Mouse (Mus musculus): ENCODE data around the gene Sarm1. TPM values are rescaled to one million over a fixed set of nuclear protein-coding genes. Genes with fewer than 3 reads are reported as not detected.

Gene Sarm1
- total and polyA plus RNA-seq, 3 experiments: 0.50 to 1.1 (median 0.55) TPM

- Histone ChIP-seq H3K4me3 (replicated peaks in 1 of 3; ENCODE audit: low read depth in 2 of 3, low read length in 2 of 3, poor library complexity in 1 of 3) (no peak overlapping the region), H3K27me3 (replicated peaks) (peaks cover 30% of the 10 kb centered on the region), H3K79me2 (replicated peaks; ENCODE audit: control insufficient read depth, extremely low read depth, insufficient read depth, poor library complexity, severe bottlenecking) (no peaks in the 10 kb centered on the region), H3K36me3 (replicated peaks in 1 of 2; ENCODE audit: control insufficient read depth in 1 of 2, insufficient read depth in 1 of 2, low read length in 1 of 2) (peaks cover 4 to 29% of the 10 kb centered on the region in 2 experiments), H3K4me1 (ENCODE audit: control insufficient read depth in 1 of 2, insufficient read depth in 2 of 2) (peaks cover 5 to 12% of the 10 kb centered on the region in 2 experiments), H3K9me3 (replicated peaks; ENCODE audit: low read length) (no peaks in the 10 kb centered on the region), H3K9ac (ENCODE audit: insufficient read depth, low read depth) (no peak overlapping the region), H3K27ac (ENCODE audit: insufficient read depth, low read depth) (no peak overlapping the region), H3K4me2 (ENCODE audit: insufficient read depth, low read depth, poor library complexity, severe bottlenecking) (no peak overlapping the region)
- dilution Hi-C loops (cut with MboI; ENCODE audit: extremely low pct_ligation_motif_present, extremely low pct_unique_long_range_greater_than_20kb, low sequenced_read_pairs): no loop called here
- TF ChIP-seq CHD2 (IDR thresholded peaks at IDR 0.05; ENCODE audit: low read length) (no peak), ZNF384 (IDR thresholded peaks at IDR 0.05; ENCODE audit: low read depth, low read length) (no peak), SIN3A (IDR thresholded peaks at IDR 0.05; ENCODE audit: low read length) (no peak), RAD21 (IDR thresholded peaks at IDR 0.05; ENCODE audit: low read depth, low read length) (no peak), CHD1 (IDR thresholded peaks at IDR 0.05; ENCODE audit: low read depth, low read length) (no peak), TCF12 (IDR thresholded peaks at IDR 0.05; ENCODE audit: low read depth, low read length) (no peak), MAZ (IDR thresholded peaks at IDR 0.05; ENCODE audit: low read depth, low read length) (no peak), E2F4 (IDR thresholded peaks at IDR 0.05; ENCODE audit: insufficient replicate concordance, low read depth, low read length) (no peak), MEF2A (IDR thresholded peaks at IDR 0.05; ENCODE audit: borderline replicate concordance, low read depth, low read length) (no peak), JUND (conservative IDR thresholded peaks at IDR 0.05; ENCODE audit: low read depth, low read length) (no peak), RCOR1 (conservative IDR thresholded peaks at IDR 0.05; ENCODE audit: low read depth, low read length) (no peak), NELFE (IDR thresholded peaks at IDR 0.05; ENCODE audit: low read depth, low read length) (no peak)
- DNase-seq (ENCODE audit: extremely low read depth): no peak
- in situ Hi-C loops (cut with MboI; ENCODE audit: low pct_ligation_motif_present, low pct_unique_long_range_greater_than_20kb, low sequenced_read_pairs): no loop called here
These were observed 3.2 kb upstream of the Sarm1 start for GRCm38 (mm10) chr11:78500623-78501202.

DNA sequence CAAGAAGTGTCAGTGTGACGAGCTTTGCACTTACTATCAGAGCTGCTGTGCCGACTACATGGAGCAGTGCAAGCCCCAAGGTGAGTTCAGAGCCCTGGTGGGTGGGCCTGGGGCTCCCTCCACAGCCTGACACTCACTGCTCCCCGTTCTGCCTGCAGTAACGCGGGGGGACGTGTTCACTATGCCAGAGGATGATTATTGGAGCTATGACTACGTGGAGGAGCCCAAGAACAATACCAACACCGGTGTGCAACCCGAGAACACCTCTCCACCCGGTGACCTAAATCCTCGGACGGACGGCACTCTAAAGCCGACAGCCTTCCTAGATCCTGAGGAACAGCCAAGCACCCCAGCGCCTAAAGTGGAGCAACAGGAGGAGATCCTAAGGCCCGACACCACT lies 2.0 kb upstream of the Sarm1 start:
- Histone ChIP-seq H3K4me3 (replicated peaks in 1 of 3; ENCODE audit: low read depth in 2 of 3, low read length in 2 of 3, poor library complexity in 1 of 3) (no peak overlapping the region), H3K27me3 (replicated peaks) (peaks cover 41% of the 10 kb centered on the region), H3K36me3 (replicated peaks in 1 of 2; ENCODE audit: control insufficient read depth in 1 of 2, insufficient read depth in 1 of 2, low read length in 1 of 2) (peaks cover 0 to 17% of the 10 kb centered on the region in 2 experiments), H3K9ac (ENCODE audit: insufficient read depth, low read depth) (no peak overlapping the region), H3K4me1 (ENCODE audit: control insufficient read depth in 1 of 2, insufficient read depth in 2 of 2) (peaks cover 5 to 12% of the 10 kb centered on the region in 2 experiments), H3K4me2 (ENCODE audit: insufficient read depth, low read depth, poor library complexity, severe bottlenecking) (no peak overlapping the region), H3K9me3 (replicated peaks; ENCODE audit: low read length) (no peaks in the 10 kb centered on the region), H3K27ac (ENCODE audit: insufficient read depth, low read depth) (no peak overlapping the region), H3K79me2 (replicated peaks; ENCODE audit: control insufficient read depth, extremely low read depth, insufficient read depth, poor library complexity, severe bottlenecking) (no peaks in the 10 kb centered on the region)
- in situ Hi-C loops (cut with MboI; ENCODE audit: low pct_ligation_motif_present, low pct_unique_long_range_greater_than_20kb, low sequenced_read_pairs) (loop anchor here (5.0 kb wide), 1 partner anchor 37 kb away; no protein-coding TSS in a partner anchor), dilution Hi-C loops (cut with MboI; ENCODE audit: extremely low pct_ligation_motif_present, extremely low pct_unique_long_range_greater_than_20kb, low sequenced_read_pairs) (no loop called here)
- TF ChIP-seq RAD21 (IDR thresholded peaks at IDR 0.05; ENCODE audit: low read depth, low read length) (no peak), ZNF384 (IDR thresholded peaks at IDR 0.05; ENCODE audit: low read depth, low read length) (no peak), NRF1 (IDR thresholded peaks at IDR 0.05; ENCODE audit: low read depth, low read length) (no peak), HCFC1 (IDR thresholded peaks at IDR 0.05; ENCODE audit: low read depth, low read length) (no peak), E2F4 (IDR thresholded peaks at IDR 0.05; ENCODE audit: insufficient replicate concordance, low read depth, low read length) (no peak), UBTF (IDR thresholded peaks at IDR 0.05; ENCODE audit: low read depth, low read length) (no peak), IRF4 (IDR thresholded peaks at IDR 0.05; ENCODE audit: low read depth, low read length) (no peak), USF2 (conservative IDR thresholded peaks at IDR 0.05; ENCODE audit: low read depth, low read length) (no peak), CHD1 (IDR thresholded peaks at IDR 0.05; ENCODE audit: low read depth, low read length) (no peak), TBP (conservative IDR thresholded peaks at IDR 0.05; ENCODE audit: low read depth, low read length) (no peak), CTCF (conservative IDR thresholded peaks at IDR 0.05 in 1 of 2, IDR thresholded peaks at IDR 0.05 in 1 of 2; ENCODE audit: low read depth in 2 of 2, low read length in 2 of 2) (no peak), TCF12 (IDR thresholded peaks at IDR 0.05; ENCODE audit: low read depth, low read length) (no peak), JUN (IDR thresholded peaks at IDR 0.05; ENCODE audit: insufficient read depth, low read depth, low read length) (no peak), ZKSCAN1 (IDR thresholded peaks at IDR 0.05; ENCODE audit: borderline replicate concordance, low read depth, low read length) (no peak), BHLHE40 (IDR thresholded peaks at IDR 0.05; ENCODE audit: low read depth, low read length) (no peak), RCOR1 (conservative IDR thresholded peaks at IDR 0.05; ENCODE audit: low read depth, low read length) (no peak), GABPA (IDR thresholded peaks at IDR 0.05; ENCODE audit: insufficient replicate concordance, low read depth, low read length) (no peak)
- no peak for DNase-seq (ENCODE audit: extremely low read depth)

All from CH12.LX (cell line).